ENCODE assay signal across 15 mouse cellular contexts in genomic region chr2:119864484-119864883, GRCm38 (mm10).
"Had no signal": no experiment of that assay in that cellular context is flagged by ENCODE, and none has a peak within 500 bp of the region (broad histone marks: within the 10 kb centered on the region; RNA-seq: fewer than 3 reads in every experiment).

No protein-coding gene starts in this region.

- DNase-seq: kidney, adult 18-20 months; kidney, postnatal 10 days; kidney, postnatal 4 days; lung, embryonic 14.5 days; lung, postnatal 10 days; lung, postnatal 4 days; midbrain, embryonic 14.5 days; thymus, adult 18-20 months; thymus, postnatal 14 days had no signal

- H3K4me3 ChIP-seq: intestine, embryonic 15.5 days; limb, embryonic 15.5 days; liver, embryonic 12.5 days; midbrain, embryonic 10.5 days; neural tube, embryonic 12.5 days had no signal

- H3K27ac ChIP-seq: intestine, embryonic 15.5 days; limb, embryonic 15.5 days; liver, embryonic 12.5 days; midbrain, embryonic 10.5 days; neural tube, embryonic 12.5 days; stomach, postnatal 0 days had no signal
